Mouse (Mus musculus) midbrain, embryonic 10.5 days (tissue): ENCODE measurements around the gene Cdh23. TPM values are rescaled to one million over a fixed set of nuclear protein-coding genes. Genes with fewer than 3 reads are reported as not detected.

Experiments used
- DNase-seq: peaks from one replicate; pipeline ENCODE4 v3.0.0-alpha.2; 2017; ENCODE audit warnings: low spot score
- H3K27ac ChIP-seq: fragments of 300-500 bp; sonication (generic); replicated peaks from 2 replicates; pipeline ENCODE4 v1.5.1; 2016; ENCODE audit warnings: mild to moderate bottlenecking
- H3K27me3 ChIP-seq: fragments of 300-500 bp; sonication (generic); 2 replicates; pipeline ENCODE4 v1.6.1; 2016; ENCODE audit warnings: low read depth, mild to moderate bottlenecking; ENCODE audit not compliant: poor library complexity, severe bottlenecking
- H3K36me3 ChIP-seq: fragments of 300-500 bp; sonication (generic); 2 replicates; pipeline ENCODE4 v1.6.1; 2016; ENCODE audit warnings: mild to moderate bottlenecking, moderate library complexity
- H3K4me1 ChIP-seq: fragments of 300-500 bp; sonication (generic); 2 replicates; pipeline ENCODE4 v1.6.1; 2016
- H3K4me3 ChIP-seq: fragments of 300-500 bp; sonication (generic); 2 replicates; pipeline ENCODE4 v1.5.1; 2016; ENCODE audit warnings: mild to moderate bottlenecking, moderate library complexity
- H3K9me3 ChIP-seq: fragments of 300-500 bp; sonication (generic); replicated peaks from 2 replicates; pipeline ENCODE4 v1.6.1; 2016; ENCODE audit warnings: mild to moderate bottlenecking
- WGBS: fragments of 180-500 bp; shearing (Covaris S2); methylation state at CpG from one replicate; pipeline ENCODE4 v1.1.7; 2016; 5-methylcytosine and 5-hydroxymethylcytosine counted together
- polyA plus RNA-seq: library from polyadenylated mRNA; unstranded; fragments of >200 nt; fragmentation: Nextera tagmentation; extraction: Ambion mirVana; gene quantifications from 2 replicates; pipeline ENCODE4 v1.2.1, GENCODE M21; 2016

Cdh23 gene
- polyA plus RNA-seq, 1 experiment from 2014 or later = 0.53 TPM

GRCm38 (mm10) chr10:60370601-60371061, 325.7 kb downstream of the Cdh23 start:
- H3K4me1 ChIP-seq = peaks cover 7% of the 10 kb centered on the region
- DNase-seq = no peak
- H3K27ac ChIP-seq = no peak overlapping the region
- WGBS = 86% methylated on average over 5 of the region's 5 CpGs
- H3K36me3 ChIP-seq = no peaks in the 10 kb centered on the region
- H3K9me3 ChIP-seq = no peaks in the 10 kb centered on the region
- no peak overlapping the region for H3K4me3 ChIP-seq
- H3K27me3 ChIP-seq = no peaks in the 10 kb centered on the region

GRCm38 (mm10) chr10:60370098-60370497, 326.2 kb downstream of the Cdh23 start:
- no peaks in the 10 kb centered on the region for H3K9me3 ChIP-seq
- DNase-seq = no peak
- H3K36me3 ChIP-seq = no peaks in the 10 kb centered on the region
- WGBS = 83% methylated on average over 2 of the region's 2 CpGs
- H3K4me3 ChIP-seq = no peak overlapping the region
- no peaks in the 10 kb centered on the region for H3K27me3 ChIP-seq
- no peak overlapping the region for H3K27ac ChIP-seq
- H3K4me1 ChIP-seq = peaks cover 7% of the 10 kb centered on the region

GRCm38 (mm10) chr10:60369405-60369804, 326.9 kb downstream of the Cdh23 start:
- WGBS = 91% methylated on average over 6 of the region's 6 CpGs
- Histone ChIP-seq H3K9me3 (no peaks in the 10 kb centered on the region), H3K4me1 (peaks cover 7% of the 10 kb centered on the region), H3K36me3 (no peaks in the 10 kb centered on the region), H3K4me3 (no peak overlapping the region), H3K27ac (no peak overlapping the region), H3K27me3 (no peaks in the 10 kb centered on the region)
- DNase-seq = no peak

- Histone ChIP-seq H3K4me1 (0 out of 2 replicates have a peak, but pooled peaks cover 8% of the 10 kb centered on the region), H3K27me3 (no peaks in the 10 kb centered on the region), H3K4me3 (no peak overlapping the region), H3K36me3 (no peaks in the 10 kb centered on the region), H3K27ac (no peak overlapping the region), H3K9me3 (no peaks in the 10 kb centered on the region)
- 85% methylated on average over 4 of the region's 4 CpGs for WGBS
- DNase-seq = no peak
Measured at GRCm38 (mm10) chr10:60367904-60368303, 328.4 kb downstream of the Cdh23 start.

- Histone ChIP-seq H3K9me3 (no peaks in the 10 kb centered on the region), H3K27ac (no peak overlapping the region), H3K4me1 (0 out of 2 replicates have a peak, but pooled peaks cover 8% of the 10 kb centered on the region), H3K27me3 (no peaks in the 10 kb centered on the region), H3K4me3 (no peak overlapping the region), H3K36me3 (no peaks in the 10 kb centered on the region)
- 84% methylated on average over 2 of the region's 2 CpGs for WGBS
- no peak for DNase-seq
Measured at GRCm38 (mm10) chr10:60367145-60367544, 329.1 kb downstream of the Cdh23 start.

GRCm38 (mm10) chr10:60363426-60363825, 332.9 kb downstream of the Cdh23 start:
- Histone ChIP-seq H3K9me3 (no peaks in the 10 kb centered on the region), H3K27me3 (no peaks in the 10 kb centered on the region), H3K4me1 (peaks cover 12% of the 10 kb centered on the region; the same call in 1 of the 2 replicates), H3K36me3 (no peaks in the 10 kb centered on the region), H3K4me3 (no peak overlapping the region), H3K27ac (0 out of 2 replicates have a peak overlapping the region, but pooled peaks have one; percentile 23)
- WGBS = 75% methylated on average over 6 of the region's 6 CpGs
- no peak for DNase-seq

GRCm38 (mm10) chr10:60362310-60362628, 334.0 kb downstream of the Cdh23 start:
- Histone ChIP-seq H3K36me3 (no peaks in the 10 kb centered on the region), H3K4me1 (peaks cover 12% of the 10 kb centered on the region; the same call in 1 of the 2 replicates), H3K27me3 (no peaks in the 10 kb centered on the region), H3K9me3 (no peaks in the 10 kb centered on the region), H3K27ac (no peak overlapping the region), H3K4me3 (no peak overlapping the region)
- 79% methylated on average over 2 of the region's 2 CpGs for WGBS
- no peak for DNase-seq

- DNase-seq = no peak
- Histone ChIP-seq H3K4me3 (no peak overlapping the region), H3K9me3 (no peaks in the 10 kb centered on the region), H3K27ac (peak overlapping the region; percentile 14; the same call in 1 of the 2 replicates), H3K36me3 (no peaks in the 10 kb centered on the region), H3K27me3 (no peaks in the 10 kb centered on the region), H3K4me1 (peaks cover 12% of the 10 kb centered on the region; the same call in 1 of the 2 replicates)
- 72% methylated on average over 12 of the region's 12 CpGs for WGBS
Measured at GRCm38 (mm10) chr10:60361615-60362309, 334.5 kb downstream of the Cdh23 start.

GRCm38 (mm10) chr10:60358776-60359175, 337.5 kb downstream of the Cdh23 start:
- H3K27ac ChIP-seq = 0 out of 2 replicates have a peak overlapping the region, but pooled peaks have one; percentile 23
- no peak for DNase-seq
- H3K4me1 ChIP-seq = peaks cover 11% of the 10 kb centered on the region
- no peaks in the 10 kb centered on the region for H3K9me3 ChIP-seq
- no peaks in the 10 kb centered on the region for H3K27me3 ChIP-seq
- H3K4me3 ChIP-seq = no peak overlapping the region
- 48% methylated on average over 4 of the region's 4 CpGs for WGBS
- no peaks in the 10 kb centered on the region for H3K36me3 ChIP-seq

- H3K4me1 ChIP-seq = peaks cover 13% of the 10 kb centered on the region
- H3K27ac ChIP-seq = no peak overlapping the region
- DNase-seq = no peak
- no peaks in the 10 kb centered on the region for H3K27me3 ChIP-seq
- H3K36me3 ChIP-seq = no peaks in the 10 kb centered on the region
- H3K9me3 ChIP-seq = no peaks in the 10 kb centered on the region
- WGBS = 92% methylated on average over 14 of the region's 14 CpGs
- H3K4me3 ChIP-seq = no peak overlapping the region
Measured at GRCm38 (mm10) chr10:60357901-60358300, 338.4 kb downstream of the Cdh23 start.

GRCm38 (mm10) chr10:60357441-60357840, 338.8 kb downstream of the Cdh23 start:
- 84% methylated on average over 4 of the region's 4 CpGs for WGBS
- DNase-seq = no peak
- Histone ChIP-seq H3K4me3 (no peak overlapping the region), H3K27ac (no peak overlapping the region), H3K36me3 (no peaks in the 10 kb centered on the region), H3K9me3 (no peaks in the 10 kb centered on the region), H3K4me1 (peaks cover 13% of the 10 kb centered on the region), H3K27me3 (no peaks in the 10 kb centered on the region)

GRCm38 (mm10) chr10:60354881-60355677, 341.2 kb downstream of the Cdh23 start:
- no peaks in the 10 kb centered on the region for H3K9me3 ChIP-seq
- no peak for DNase-seq
- 75% methylated on average over 11 of the region's 11 CpGs for WGBS
- H3K27ac ChIP-seq = no peak overlapping the region
- H3K36me3 ChIP-seq = no peaks in the 10 kb centered on the region
- H3K27me3 ChIP-seq = no peaks in the 10 kb centered on the region
- H3K4me1 ChIP-seq = peaks cover 32% of the 10 kb centered on the region
- H3K4me3 ChIP-seq = no peak overlapping the region

- H3K4me3 ChIP-seq = no peak overlapping the region
- H3K27me3 ChIP-seq = peaks cover 6% of the 10 kb centered on the region; the same call in 1 of the 2 replicates
- no peak for DNase-seq
- H3K36me3 ChIP-seq = no peaks in the 10 kb centered on the region
- 89% methylated on average over 4 of the region's 4 CpGs for WGBS
- 0 out of 2 replicates have a peak overlapping the region, but pooled peaks have one; percentile 14 for H3K27ac ChIP-seq
- peaks cover 43% of the 10 kb centered on the region for H3K4me1 ChIP-seq
- no peaks in the 10 kb centered on the region for H3K9me3 ChIP-seq
Measured at GRCm38 (mm10) chr10:60354003-60354325, 342.3 kb downstream of the Cdh23 start.
